Mouse (Mus musculus): ENCODE results near the gene Trpv2. TPM values are rescaled to one million over a fixed set of nuclear protein-coding genes. Genes with fewer than 3 reads are reported as not detected.

The Trpv2 gene
- polyA plus RNA-seq, 1 experiment from 2014 or later: 20.9 TPM

DNA sequence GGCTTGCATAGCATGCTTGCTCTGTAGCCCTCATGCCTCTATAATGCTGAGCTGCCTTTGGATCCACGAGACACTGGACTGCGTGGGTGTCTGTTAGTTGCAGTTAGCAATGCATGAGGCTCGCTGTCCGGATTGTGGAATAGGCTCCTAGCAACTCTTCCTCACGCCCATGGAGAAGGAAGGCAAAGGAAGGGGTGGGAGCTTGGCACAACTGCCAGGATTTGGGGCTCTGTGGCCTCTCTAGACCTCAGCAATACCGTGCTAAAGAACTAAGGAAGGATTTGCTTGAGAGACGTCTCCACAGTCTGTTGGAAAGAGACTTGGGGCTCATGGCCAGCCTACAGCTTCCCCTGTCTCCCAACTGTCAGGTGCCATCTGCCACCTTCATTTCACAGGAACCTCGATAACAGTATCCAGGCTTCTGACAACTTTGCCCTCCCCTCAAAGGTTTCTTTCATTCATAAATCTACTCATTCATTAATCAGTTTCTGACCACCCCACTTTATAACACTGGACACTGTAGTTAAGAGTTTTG lies 40.7 kb downstream of the Trpv2 start:
- no peak for ATAC-seq (ENCODE audit: insufficient read depth, low FRiP score)

DNA sequence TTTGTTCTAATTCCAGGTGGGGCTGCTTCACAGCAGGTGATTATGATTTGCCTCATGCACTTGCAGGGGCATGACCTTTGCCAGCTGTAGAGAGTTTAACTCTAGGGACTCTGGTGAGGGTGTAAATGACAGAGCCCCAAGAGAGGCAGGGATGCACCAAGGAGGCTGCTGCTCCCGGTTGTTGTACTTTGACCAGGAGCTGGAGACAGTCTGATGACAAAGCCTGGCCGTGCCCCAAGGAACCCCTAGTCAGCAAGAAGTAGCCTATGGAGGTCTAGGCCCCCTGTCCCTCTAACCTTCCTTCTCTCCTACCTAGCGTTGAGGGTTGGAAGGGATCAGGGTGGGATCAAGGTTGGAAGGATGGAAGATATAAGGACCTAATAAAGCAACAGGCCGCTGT lies 41.2 kb downstream of the Trpv2 start:
- H3K36me3 ChIP-seq (ENCODE audit: control insufficient read depth, insufficient read depth, low read length): 0 out of 2 replicates have a peak, but pooled peaks cover 4% of the 10 kb centered on the region
- no peak for ATAC-seq (ENCODE audit: insufficient read depth, low FRiP score)
- no peak overlapping the region for H3K9ac ChIP-seq (ENCODE audit: low read length)
- peaks cover 7% of the 10 kb centered on the region for H3K4me1 ChIP-seq (ENCODE audit: control insufficient read depth, insufficient read depth, low read length)
- H3K9me3 ChIP-seq (replicated peaks; ENCODE audit: control insufficient read depth, low read length): no peaks in the 10 kb centered on the region
- H3K27me3 ChIP-seq (ENCODE audit: control insufficient read depth, insufficient read depth, low read length): no peaks in the 10 kb centered on the region
- no peak overlapping the region for H3K4me3 ChIP-seq (replicated peaks; ENCODE audit: low read length)
- 84% methylated on average over 4 of the region's 4 CpGs for WGBS
- no peak overlapping the region for H3K27ac ChIP-seq (ENCODE audit: low read length)
- H3K4me2 ChIP-seq (ENCODE audit: low read depth, low read length): no peak overlapping the region

More for the DNA sequence above, 40.7 kb downstream of the Trpv2 start:
- Histone ChIP-seq H3K4me2 (ENCODE audit: low read depth, low read length) (no peak overlapping the region), H3K9ac (ENCODE audit: low read length) (no peak overlapping the region), H3K4me3 (replicated peaks; ENCODE audit: low read length) (no peak overlapping the region), H3K4me1 (ENCODE audit: control insufficient read depth, insufficient read depth, low read length) (peaks cover 7% of the 10 kb centered on the region), H3K27ac (ENCODE audit: low read length) (no peak overlapping the region), H3K36me3 (ENCODE audit: control insufficient read depth, insufficient read depth, low read length) (0 out of 2 replicates have a peak, but pooled peaks cover 4% of the 10 kb centered on the region), H3K27me3 (ENCODE audit: control insufficient read depth, insufficient read depth, low read length) (no peaks in the 10 kb centered on the region), H3K9me3 (replicated peaks; ENCODE audit: control insufficient read depth, low read length) (no peaks in the 10 kb centered on the region)
- 83% methylated on average over 8 of the region's 8 CpGs for WGBS

DNA sequence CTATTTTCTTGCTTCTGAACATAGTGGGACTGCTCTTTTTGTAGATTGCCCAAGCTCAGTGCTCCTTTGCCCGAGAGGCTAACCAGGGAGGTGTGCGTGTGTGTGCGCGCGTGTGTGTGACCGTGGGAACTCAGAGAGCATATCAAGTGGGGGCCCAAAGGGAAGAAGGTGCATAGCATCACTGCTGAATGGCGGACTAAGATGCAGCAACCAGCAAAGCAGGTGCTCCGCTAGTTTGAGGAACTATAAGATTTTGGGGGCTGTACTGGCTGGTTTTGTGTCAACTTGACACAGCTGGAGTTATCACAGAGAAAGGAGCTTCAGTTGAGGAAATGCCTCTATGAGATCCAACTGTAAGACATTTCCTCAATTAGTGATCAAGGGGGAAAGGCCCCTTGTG lies 46.8 kb downstream of the Trpv2 start:
- 94% methylated on average over 8 of the region's 8 CpGs for WGBS
- ATAC-seq (ENCODE audit: insufficient read depth, low FRiP score): no peak
- Histone ChIP-seq H3K4me1 (ENCODE audit: control insufficient read depth, insufficient read depth, low read length) (peaks cover 15% of the 10 kb centered on the region), H3K27ac (ENCODE audit: low read length) (no peak overlapping the region), H3K27me3 (ENCODE audit: control insufficient read depth, insufficient read depth, low read length) (no peaks in the 10 kb centered on the region), H3K4me3 (replicated peaks; ENCODE audit: low read length) (no peak overlapping the region), H3K9ac (ENCODE audit: low read length) (no peak overlapping the region), H3K9me3 (replicated peaks; ENCODE audit: control insufficient read depth, low read length) (no peaks in the 10 kb centered on the region), H3K36me3 (ENCODE audit: control insufficient read depth, insufficient read depth, low read length) (0 out of 2 replicates have a peak, but pooled peaks cover 4% of the 10 kb centered on the region), H3K4me2 (ENCODE audit: low read depth, low read length) (no peak overlapping the region)

DNA sequence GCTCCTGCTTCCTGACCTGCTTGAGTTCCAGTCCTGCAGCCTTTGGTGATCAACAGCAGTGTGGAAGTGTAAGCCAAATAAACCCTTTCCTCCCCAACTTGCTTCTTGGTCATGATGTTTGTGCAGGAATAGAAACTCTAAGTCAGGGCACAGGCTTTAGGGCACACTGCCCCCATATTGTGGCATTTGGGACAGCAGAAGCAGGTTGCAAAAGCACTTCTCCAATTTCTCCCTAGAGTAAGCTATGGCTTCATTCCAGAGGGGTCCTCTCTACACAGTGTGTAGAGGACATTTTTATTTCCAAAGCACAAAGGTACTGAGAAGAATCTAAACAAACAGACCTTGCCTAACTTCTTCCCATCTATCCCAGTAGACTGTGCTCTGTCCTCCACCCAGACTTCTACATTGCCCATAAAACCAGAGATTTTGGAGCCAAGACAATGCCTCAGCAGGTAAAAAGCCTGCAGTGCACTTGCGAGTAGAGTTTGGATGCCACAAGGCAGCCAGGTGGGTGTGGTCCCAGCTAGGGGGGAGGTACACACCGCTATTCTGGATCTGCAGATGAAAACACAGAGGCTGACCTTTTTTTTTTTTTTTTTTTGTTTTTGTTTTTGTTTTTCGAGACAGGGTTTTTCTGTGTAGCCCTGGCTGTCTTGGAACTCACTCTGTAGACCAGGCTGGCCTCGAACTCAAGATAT lies 47.4 kb downstream of the Trpv2 start:
- Histone ChIP-seq H3K27me3 (ENCODE audit: control insufficient read depth, insufficient read depth, low read length) (no peaks in the 10 kb centered on the region), H3K27ac (ENCODE audit: low read length) (no peak overlapping the region), H3K4me2 (ENCODE audit: low read depth, low read length) (no peak overlapping the region), H3K4me3 (replicated peaks; ENCODE audit: low read length) (no peak overlapping the region), H3K9me3 (replicated peaks; ENCODE audit: control insufficient read depth, low read length) (no peaks in the 10 kb centered on the region), H3K36me3 (ENCODE audit: control insufficient read depth, insufficient read depth, low read length) (0 out of 2 replicates have a peak, but pooled peaks cover 4% of the 10 kb centered on the region), H3K9ac (ENCODE audit: low read length) (no peak overlapping the region), H3K4me1 (ENCODE audit: control insufficient read depth, insufficient read depth, low read length) (peaks cover 15% of the 10 kb centered on the region)
- no peak for ATAC-seq (ENCODE audit: insufficient read depth, low FRiP score)
- WGBS: 74% methylated on average over 4 of the region's 4 CpGs

DNA sequence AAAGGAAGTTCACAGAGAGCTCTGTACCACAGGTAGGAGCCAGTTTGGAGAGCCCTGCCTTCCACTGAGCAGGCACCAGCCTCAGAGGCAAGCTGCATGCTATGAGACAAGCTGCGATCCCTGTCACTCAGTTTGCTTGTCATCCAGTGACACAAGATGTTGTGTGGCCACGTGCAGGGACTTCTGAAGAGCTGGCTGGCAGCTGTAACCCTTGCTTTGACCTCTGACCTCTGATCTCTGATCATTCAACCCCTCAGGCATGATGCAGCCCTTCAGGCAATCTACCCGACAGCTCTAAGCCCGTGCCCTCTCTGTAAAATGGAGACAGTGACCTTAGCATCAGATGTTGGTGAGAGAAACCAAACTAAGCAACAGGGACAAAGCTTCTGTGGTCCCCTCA lies 48.6 kb downstream of the Trpv2 start:
- Histone ChIP-seq H3K27me3 (ENCODE audit: control insufficient read depth, insufficient read depth, low read length) (no peaks in the 10 kb centered on the region), H3K4me1 (ENCODE audit: control insufficient read depth, insufficient read depth, low read length) (peaks cover 15% of the 10 kb centered on the region), H3K4me3 (replicated peaks; ENCODE audit: low read length) (no peak overlapping the region), H3K9me3 (replicated peaks; ENCODE audit: control insufficient read depth, low read length) (no peaks in the 10 kb centered on the region), H3K9ac (ENCODE audit: low read length) (no peak overlapping the region), H3K4me2 (ENCODE audit: low read depth, low read length) (no peak overlapping the region), H3K36me3 (ENCODE audit: control insufficient read depth, insufficient read depth, low read length) (no peaks in the 10 kb centered on the region), H3K27ac (ENCODE audit: low read length) (no peak overlapping the region)
- ATAC-seq (ENCODE audit: insufficient read depth, low FRiP score): no peak
- 55% methylated on average over 4 of the region's 4 CpGs for WGBS

DNA sequence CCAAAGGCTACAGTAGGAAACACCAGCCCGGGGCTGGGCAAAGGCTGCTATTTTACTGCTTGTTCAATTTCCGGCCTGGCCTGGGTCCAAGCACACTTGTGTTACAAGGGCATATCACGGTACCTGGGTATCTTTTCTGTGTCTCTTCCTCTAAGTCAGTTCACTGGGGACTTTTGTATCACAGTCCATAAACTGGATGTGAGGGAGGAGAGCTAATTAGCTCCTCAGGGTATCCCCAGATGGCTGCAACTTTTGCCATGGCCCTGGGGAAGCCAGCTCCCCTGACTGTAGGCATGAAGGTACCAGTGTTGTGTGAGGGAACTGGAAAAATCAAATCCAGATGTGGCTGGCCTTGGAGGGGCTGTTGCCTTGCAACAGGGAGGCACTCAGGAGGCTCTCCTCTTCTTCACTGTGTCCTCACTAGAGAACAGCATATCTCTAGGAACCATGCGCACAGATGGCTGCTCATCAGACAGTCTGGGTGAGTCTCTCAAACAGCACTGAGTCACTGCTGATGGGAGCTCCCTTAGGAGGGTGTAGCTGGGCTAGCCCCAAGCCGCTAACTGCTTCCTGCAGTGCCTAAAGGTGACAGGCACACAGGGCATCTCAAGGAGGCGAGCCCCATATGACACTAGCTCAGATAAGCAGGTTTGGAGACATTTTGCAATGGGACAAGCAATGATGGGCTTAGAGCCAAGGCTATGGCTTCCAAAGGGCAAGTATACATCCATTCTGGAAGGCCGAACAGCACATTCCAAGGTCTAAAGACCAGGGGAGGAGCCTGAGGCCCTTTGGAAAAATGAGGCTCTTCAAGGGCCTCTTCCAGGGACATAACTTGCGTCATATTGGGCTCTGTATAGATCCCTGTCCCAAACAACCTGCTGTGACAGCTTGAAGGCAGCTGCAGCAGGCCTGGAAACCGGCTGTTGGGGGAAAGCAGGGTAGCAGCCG lies 50.3 kb downstream of the Trpv2 start:
- Histone ChIP-seq H3K4me2 (ENCODE audit: low read depth, low read length) (no peak overlapping the region), H3K4me3 (replicated peaks; ENCODE audit: low read length) (no peak overlapping the region), H3K9ac (ENCODE audit: low read length) (no peak overlapping the region), H3K27me3 (ENCODE audit: control insufficient read depth, insufficient read depth, low read length) (no peaks in the 10 kb centered on the region), H3K36me3 (ENCODE audit: control insufficient read depth, insufficient read depth, low read length) (no peaks in the 10 kb centered on the region), H3K9me3 (replicated peaks; ENCODE audit: control insufficient read depth, low read length) (no peaks in the 10 kb centered on the region), H3K27ac (ENCODE audit: low read length) (peak overlapping the region; percentile 52), H3K4me1 (ENCODE audit: control insufficient read depth, insufficient read depth, low read length) (peaks cover 18% of the 10 kb centered on the region)
- peak; percentile 76 for ATAC-seq (ENCODE audit: insufficient read depth, low FRiP score)
- whole genome bisulfite sequencing: 52% methylated on average over 10 of the region's 10 CpGs

DNA sequence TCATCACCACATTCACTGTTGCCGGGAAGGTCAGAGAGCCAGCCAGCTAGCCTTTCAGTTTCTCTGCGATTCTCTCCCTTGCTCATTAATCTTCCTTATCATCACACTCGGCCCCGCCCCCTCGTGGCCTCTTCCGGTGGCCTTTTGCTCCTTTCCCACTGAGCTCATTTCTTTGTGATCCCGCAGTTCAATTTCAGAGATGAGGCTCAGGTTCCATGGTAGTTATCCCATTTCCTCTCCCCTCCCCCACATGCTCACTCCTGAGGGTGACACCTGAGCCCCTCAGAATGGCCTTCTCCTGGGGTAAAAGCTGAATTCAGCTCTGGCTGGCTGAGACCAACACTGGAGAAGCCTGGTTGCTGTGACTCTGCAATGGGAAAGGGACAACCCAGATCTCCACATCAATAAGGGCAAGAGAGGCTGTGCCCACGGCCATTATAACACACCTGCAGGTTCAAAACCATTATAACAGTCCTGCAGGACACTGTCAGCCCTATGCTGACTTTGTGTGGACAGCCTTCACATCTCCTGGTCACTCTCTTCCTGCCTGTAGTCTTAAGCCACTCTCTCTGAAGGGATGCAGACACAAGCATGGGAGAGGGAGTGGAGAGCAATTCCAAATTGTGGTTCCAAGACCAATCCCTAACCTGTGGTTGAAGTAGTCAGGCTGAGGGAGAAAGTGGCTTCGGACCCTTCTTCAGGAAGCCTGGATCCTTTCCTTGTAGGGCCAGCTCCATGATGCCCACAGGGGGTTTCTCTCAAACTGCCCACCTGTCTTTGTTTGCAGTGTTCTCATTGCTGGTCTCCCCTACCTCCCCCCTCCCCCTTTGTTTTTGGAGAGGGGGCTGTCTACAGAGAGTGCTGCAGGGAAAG lies 55.3 kb downstream of the Trpv2 start:
- H3K27ac ChIP-seq (ENCODE audit: low read length): peak overlapping the region; percentile 16; the same call in 1 of the 2 replicates
- H3K4me3 ChIP-seq (replicated peaks; ENCODE audit: low read length): no peak overlapping the region
- H3K36me3 ChIP-seq (ENCODE audit: control insufficient read depth, insufficient read depth, low read length): no peaks in the 10 kb centered on the region
- no peak overlapping the region for H3K4me2 ChIP-seq (ENCODE audit: low read depth, low read length)
- 7% methylated on average over 9 of the region's 9 CpGs for WGBS
- no peaks in the 10 kb centered on the region for H3K27me3 ChIP-seq (ENCODE audit: control insufficient read depth, insufficient read depth, low read length)
- 0 out of 2 replicates have a peak overlapping the region, but pooled peaks have one; percentile 4 for H3K9ac ChIP-seq (ENCODE audit: low read length)
- H3K4me1 ChIP-seq (ENCODE audit: control insufficient read depth, insufficient read depth, low read length): peaks cover 27% of the 10 kb centered on the region
- ATAC-seq (ENCODE audit: insufficient read depth, low FRiP score): no peak
- H3K9me3 ChIP-seq (replicated peaks; ENCODE audit: control insufficient read depth, low read length): no peaks in the 10 kb centered on the region

DNA sequence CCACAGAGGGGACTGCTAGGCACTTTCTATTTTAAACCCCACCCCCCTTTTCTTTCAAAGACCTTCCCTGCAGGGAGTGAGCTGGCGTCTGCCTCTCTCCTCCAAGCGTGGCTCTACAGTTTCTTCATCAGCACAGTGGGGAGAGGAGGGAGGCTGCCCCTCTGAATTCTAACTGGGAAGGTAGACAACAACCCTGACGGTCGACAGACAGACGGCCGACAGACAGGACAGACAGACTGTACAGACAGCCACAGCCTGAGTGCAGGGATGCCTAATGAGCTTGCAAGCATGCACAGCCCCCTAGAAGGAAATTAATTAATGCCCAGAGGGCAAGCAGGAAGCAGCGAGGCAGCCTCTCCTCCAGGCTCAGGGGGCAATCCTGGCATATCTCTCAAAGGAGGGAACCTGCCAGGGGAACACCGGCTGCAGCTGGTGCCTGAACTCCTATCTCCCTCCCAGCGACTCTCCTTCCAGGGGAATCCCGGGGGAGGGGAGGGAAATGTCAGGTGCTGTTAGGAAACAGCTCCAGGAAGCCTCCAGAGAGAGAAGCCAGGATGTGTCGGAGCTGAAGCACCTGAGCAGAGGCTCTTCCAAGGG lies 56.0 kb downstream of the Trpv2 start:
- H3K4me3 ChIP-seq (replicated peaks; ENCODE audit: low read length): no peak overlapping the region
- H3K27me3 ChIP-seq (ENCODE audit: control insufficient read depth, insufficient read depth, low read length): no peaks in the 10 kb centered on the region
- no peaks in the 10 kb centered on the region for H3K36me3 ChIP-seq (ENCODE audit: control insufficient read depth, insufficient read depth, low read length)
- peaks cover 21% of the 10 kb centered on the region for H3K4me1 ChIP-seq (ENCODE audit: control insufficient read depth, insufficient read depth, low read length)
- H3K27ac ChIP-seq (ENCODE audit: low read length): no peak overlapping the region; the same call in 1 of the 2 replicates
- ATAC-seq (ENCODE audit: insufficient read depth, low FRiP score): 0 out of 2 replicates have a peak, but pooled peaks have one; percentile 11
- no peaks in the 10 kb centered on the region for H3K9me3 ChIP-seq (replicated peaks; ENCODE audit: control insufficient read depth, low read length)
- WGBS: 10% methylated on average over 11 of the region's 11 CpGs
- 0 out of 2 replicates have a peak overlapping the region, but pooled peaks have one; percentile 20 for H3K4me2 ChIP-seq (ENCODE audit: low read depth, low read length)
- H3K9ac ChIP-seq (ENCODE audit: low read length): peak overlapping the region; percentile 37
